Mouse (Mus musculus): ENCODE data around the gene Msantd2. TPM values are rescaled to one million over a fixed set of nuclear protein-coding genes. Genes with fewer than 3 reads are reported as not detected.

Gene Msantd2
- total and polyA plus RNA-seq, 2 experiments = 10.3 to 16.2 TPM

GRCm38 (mm10) chr9:37526443-37527395 lies 37.6 kb downstream of the Msantd2 start:
- Histone ChIP-seq H3K9ac (ENCODE audit: low read depth, low read length) (peak overlapping the region; percentile 48; the same call in 1 of the 2 replicates), H3K4me3 (ENCODE audit: insufficient read depth, low read depth, low read length) (peak overlapping the region; percentile 0; the same call in 1 of the 2 replicates), H3K4me1 (ENCODE audit: control insufficient read depth, insufficient read depth, low read length) (peaks cover 4% of the 10 kb centered on the region; the same call in 1 of the 2 replicates), H3K79me2 (ENCODE audit: control insufficient read depth, insufficient read depth, low read length) (no peaks in the 10 kb centered on the region), H3K27ac (replicated peaks; ENCODE audit: insufficient read depth, low read depth, low read length) (no peak overlapping the region), H3K36me3 (ENCODE audit: control insufficient read depth, insufficient read depth, low read length) (peaks cover 10% of the 10 kb centered on the region), H3K27me3 (ENCODE audit: control insufficient read depth, insufficient read depth, low read length) (no peaks in the 10 kb centered on the region)
- 44% methylated on average over 21 of the region's 21 CpGs for WGBS
- DNase-seq (ENCODE audit: extremely low read depth, low read depth, low spot score) = no peak
- TF ChIP-seq CTCF (IDR thresholded peaks at IDR 0.05; ENCODE audit: low read depth, low read length) (peak; percentile 37), POLR2A (IDR thresholded peaks at IDR 0.05; ENCODE audit: extremely low read depth, insufficient read depth, low read length) (no peak)

DNA sequence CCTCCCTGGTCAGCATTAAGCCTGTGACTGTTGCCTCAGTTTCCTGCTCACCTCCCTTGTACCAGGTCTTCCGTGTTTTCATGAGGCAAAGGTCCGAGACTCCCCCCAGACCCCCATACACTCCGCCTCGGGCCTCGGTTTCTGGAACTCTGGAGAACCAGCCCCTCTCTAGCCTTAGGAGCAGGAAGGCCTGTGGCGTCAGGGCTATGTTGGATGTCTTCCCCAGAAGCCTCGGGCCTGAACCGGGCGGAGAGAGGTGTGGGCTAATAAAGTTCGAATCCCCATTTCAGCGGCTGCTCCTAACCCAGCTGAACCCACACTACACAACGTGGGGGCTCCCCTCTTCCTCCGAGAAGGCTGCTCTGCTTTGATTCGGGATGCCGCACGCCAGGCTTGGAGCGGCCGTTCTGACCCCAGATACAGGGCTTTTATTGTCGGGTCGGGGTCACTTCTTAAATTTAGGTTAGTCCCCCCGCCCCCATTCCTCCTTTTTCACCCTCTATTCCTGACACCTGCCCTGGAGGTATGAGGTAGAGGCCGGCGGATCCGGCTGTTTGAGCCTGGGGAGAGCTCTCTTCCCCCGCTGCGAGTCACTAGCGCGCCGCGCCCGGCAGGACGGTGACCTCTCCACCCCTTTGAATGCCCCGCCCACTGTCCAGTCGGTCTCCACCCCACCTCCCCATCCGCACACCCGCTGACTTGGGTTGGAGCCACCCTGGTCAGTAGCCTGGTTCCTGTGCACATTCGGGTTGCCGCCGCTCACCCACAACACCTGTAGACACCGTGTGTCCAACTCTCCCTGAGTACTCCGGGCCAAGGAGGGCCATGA lies 38.5 kb downstream of the Msantd2 start, which contains the start of gene Esam:
TSS of gene Esam (plus strand) at position 683 of the 829 bp plus-strand sequence.
- H3K79me2 ChIP-seq (ENCODE audit: control insufficient read depth, insufficient read depth, low read length) = no peaks in the 10 kb centered on the region
- H3K36me3 ChIP-seq (ENCODE audit: control insufficient read depth, insufficient read depth, low read length) = peaks cover 7% of the 10 kb centered on the region; the same call in 1 of the 2 replicates
- DNase-seq (ENCODE audit: extremely low read depth, low read depth, low spot score) = peak; percentile 62
- H3K4me3 ChIP-seq (ENCODE audit: insufficient read depth, low read depth, low read length) = peak within 1 kb of the TSS; percentile 76
- peaks cover 4% of the 10 kb centered on the region; the same call in 1 of the 2 replicates for H3K4me1 ChIP-seq (ENCODE audit: control insufficient read depth, insufficient read depth, low read length)
- peak within 1 kb of the TSS; percentile 72 for H3K9ac ChIP-seq (ENCODE audit: low read depth, low read length)
- TF ChIP-seq CTCF (IDR thresholded peaks at IDR 0.05; ENCODE audit: low read depth, low read length) (0 out of 2 replicates have a peak, but pooled peaks have one; percentile 5), POLR2A (IDR thresholded peaks at IDR 0.05; ENCODE audit: extremely low read depth, insufficient read depth, low read length) (peak; percentile 71; the same call in 1 of the 2 replicates)
- no peaks in the 10 kb centered on the region for H3K27me3 ChIP-seq (ENCODE audit: control insufficient read depth, insufficient read depth, low read length)
- H3K27ac ChIP-seq (replicated peaks; ENCODE audit: insufficient read depth, low read depth, low read length) = peak within 1 kb of the TSS; percentile 90
- WGBS = 4% methylated on average over 41 of the region's 41 CpGs

DNA sequence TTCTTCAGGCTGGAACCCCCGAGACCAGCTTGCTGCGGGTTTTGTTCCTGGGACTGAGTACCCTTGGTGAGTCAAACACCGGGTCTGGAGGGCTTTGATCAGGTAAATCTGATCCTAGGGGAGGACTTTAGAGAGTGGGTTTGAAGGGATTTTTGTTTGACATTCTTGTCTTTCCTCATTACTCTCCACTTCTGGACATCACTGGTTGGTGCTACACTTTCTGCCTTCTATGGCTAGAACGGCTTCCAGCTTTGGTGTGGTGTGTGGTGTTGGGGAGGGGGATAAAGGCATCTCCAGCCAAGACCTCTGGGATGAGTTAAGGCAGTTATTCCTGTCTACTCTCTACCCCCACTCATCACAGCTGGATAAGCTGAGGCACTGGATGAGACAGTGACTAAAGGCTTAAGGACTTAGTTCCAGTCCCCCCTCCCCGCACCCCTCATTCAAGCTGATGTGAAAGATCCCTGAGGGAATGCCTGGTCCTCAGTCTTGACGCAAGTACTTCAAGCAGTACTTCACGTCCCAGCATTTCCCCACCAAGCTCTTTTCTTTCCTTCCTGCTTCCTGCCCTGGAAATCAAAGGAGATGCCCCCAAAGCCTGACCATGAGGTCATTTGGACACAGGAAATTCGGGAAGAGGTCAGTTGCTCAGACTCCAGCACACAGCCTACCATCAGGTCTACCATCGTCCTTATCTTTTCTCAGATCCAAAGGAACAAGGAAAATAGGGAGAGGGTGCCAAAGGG lies 39.3 kb downstream of the Msantd2 start:
- H3K79me2 ChIP-seq (ENCODE audit: control insufficient read depth, insufficient read depth, low read length) = no peaks in the 10 kb centered on the region
- TF ChIP-seq CTCF (IDR thresholded peaks at IDR 0.05; ENCODE audit: low read depth, low read length) = no peak
- TF ChIP-seq POLR2A (IDR thresholded peaks at IDR 0.05; ENCODE audit: extremely low read depth, insufficient read depth, low read length) = no peak
- peak overlapping the region; percentile 90 for H3K27ac ChIP-seq (replicated peaks; ENCODE audit: insufficient read depth, low read depth, low read length)
- peaks cover 4% of the 10 kb centered on the region; the same call in 1 of the 2 replicates for H3K4me1 ChIP-seq (ENCODE audit: control insufficient read depth, insufficient read depth, low read length)
- no peaks in the 10 kb centered on the region for H3K27me3 ChIP-seq (ENCODE audit: control insufficient read depth, insufficient read depth, low read length)
- peak; percentile 22 for DNase-seq (ENCODE audit: extremely low read depth, low read depth, low spot score)
- H3K36me3 ChIP-seq (ENCODE audit: control insufficient read depth, insufficient read depth, low read length) = 0 out of 2 replicates have a peak, but pooled peaks cover 2% of the 10 kb centered on the region
- WGBS = 44% methylated on average over 9 of the region's 9 CpGs
- peak overlapping the region; percentile 76 for H3K4me3 ChIP-seq (ENCODE audit: insufficient read depth, low read depth, low read length)
- peak overlapping the region; percentile 72 for H3K9ac ChIP-seq (ENCODE audit: low read depth, low read length)

- H3K36me3 ChIP-seq (ENCODE audit: control insufficient read depth, insufficient read depth, low read length) = no peaks in the 10 kb centered on the region
- no peaks in the 10 kb centered on the region for H3K27me3 ChIP-seq (ENCODE audit: control insufficient read depth, insufficient read depth, low read length)
- WGBS = 8% methylated on average over 32 of the region's 32 CpGs
- peak overlapping the region; percentile 59 for H3K27ac ChIP-seq (replicated peaks; ENCODE audit: insufficient read depth, low read depth, low read length)
- H3K4me1 ChIP-seq (ENCODE audit: control insufficient read depth, insufficient read depth, low read length) = peaks cover 4% of the 10 kb centered on the region; the same call in 1 of the 2 replicates
- no peaks in the 10 kb centered on the region for H3K79me2 ChIP-seq (ENCODE audit: control insufficient read depth, insufficient read depth, low read length)
- TF ChIP-seq CTCF (IDR thresholded peaks at IDR 0.05; ENCODE audit: low read depth, low read length) = peak; percentile 52
- no peak for TF ChIP-seq POLR2A (IDR thresholded peaks at IDR 0.05; ENCODE audit: extremely low read depth, insufficient read depth, low read length)
- peak overlapping the region; percentile 24 for H3K9ac ChIP-seq (ENCODE audit: low read depth, low read length)
- DNase-seq (ENCODE audit: extremely low read depth, low read depth, low spot score) = peak; percentile 19
- H3K4me3 ChIP-seq (ENCODE audit: insufficient read depth, low read depth, low read length) = peak overlapping the region; percentile 54
These were observed 41.1 kb downstream of the Msantd2 start for GRCm38 (mm10) chr9:37530031-37530887.

Data from liver, adult 2 months (tissue).